Mouse (Mus musculus): ENCODE measurements around the gene Tomm20.
"Not testable (repeated sequence)": the region's sequence is repeated elsewhere in the genome, so short reads cannot be mapped to it uniquely, and the experiment has no call there.

Tomm20 gene

DNA sequence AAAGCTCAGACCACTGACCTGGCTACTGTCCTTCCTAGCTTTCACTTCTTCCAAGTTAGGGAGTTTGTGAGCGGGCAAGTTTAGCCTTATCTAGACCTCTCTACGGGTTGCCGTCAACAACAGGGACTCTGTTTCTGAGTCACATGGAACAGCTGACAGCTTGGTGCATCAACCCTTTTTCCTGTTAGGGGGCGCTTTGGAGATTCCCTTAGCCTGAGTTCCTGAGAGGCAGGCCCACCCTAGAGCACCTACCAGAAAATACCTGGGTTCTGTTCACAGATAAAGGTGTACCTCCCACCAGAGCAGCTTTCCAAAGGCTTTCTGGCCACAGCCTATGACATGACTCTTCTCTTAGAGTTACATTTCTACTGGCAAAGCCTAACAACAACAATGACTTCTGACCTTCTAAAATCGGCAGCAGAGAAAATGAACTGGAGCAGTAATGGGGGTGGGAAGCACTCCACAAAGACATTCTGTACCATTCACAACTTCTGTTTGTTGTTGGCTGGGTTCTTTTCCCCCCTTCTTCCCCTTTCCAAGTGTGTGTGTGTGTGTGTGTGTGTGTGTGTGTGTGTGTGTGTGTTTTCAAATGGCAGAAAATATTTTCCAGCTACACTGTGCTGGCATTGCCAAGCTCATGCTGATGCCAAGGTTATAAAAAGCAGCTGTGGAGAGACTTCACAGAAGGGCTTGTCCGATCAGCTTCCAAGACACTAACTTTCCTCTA is 28.3 kb downstream of the Tomm20 start:
- no peak for DNase-seq

DNA sequence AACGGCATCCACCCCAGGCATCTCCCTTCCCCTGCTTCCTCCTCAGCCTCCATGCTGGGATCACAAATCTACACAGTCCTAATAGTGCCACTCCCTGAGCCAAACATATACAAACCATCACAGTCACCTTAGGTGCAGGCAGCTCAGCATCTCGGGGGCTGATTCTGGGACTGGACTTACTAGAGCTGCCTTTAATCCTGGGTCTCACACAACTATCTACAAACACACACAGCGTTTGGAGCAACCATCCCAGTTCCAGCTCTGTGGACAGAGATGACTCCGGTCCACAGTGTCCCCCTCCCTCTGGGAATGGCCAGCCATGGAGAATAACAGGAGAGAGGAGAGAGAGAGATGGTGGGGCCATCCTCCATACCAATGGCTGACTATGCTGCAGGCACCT is 29.0 kb downstream of the Tomm20 start:
- DNase-seq: no peak

DNA sequence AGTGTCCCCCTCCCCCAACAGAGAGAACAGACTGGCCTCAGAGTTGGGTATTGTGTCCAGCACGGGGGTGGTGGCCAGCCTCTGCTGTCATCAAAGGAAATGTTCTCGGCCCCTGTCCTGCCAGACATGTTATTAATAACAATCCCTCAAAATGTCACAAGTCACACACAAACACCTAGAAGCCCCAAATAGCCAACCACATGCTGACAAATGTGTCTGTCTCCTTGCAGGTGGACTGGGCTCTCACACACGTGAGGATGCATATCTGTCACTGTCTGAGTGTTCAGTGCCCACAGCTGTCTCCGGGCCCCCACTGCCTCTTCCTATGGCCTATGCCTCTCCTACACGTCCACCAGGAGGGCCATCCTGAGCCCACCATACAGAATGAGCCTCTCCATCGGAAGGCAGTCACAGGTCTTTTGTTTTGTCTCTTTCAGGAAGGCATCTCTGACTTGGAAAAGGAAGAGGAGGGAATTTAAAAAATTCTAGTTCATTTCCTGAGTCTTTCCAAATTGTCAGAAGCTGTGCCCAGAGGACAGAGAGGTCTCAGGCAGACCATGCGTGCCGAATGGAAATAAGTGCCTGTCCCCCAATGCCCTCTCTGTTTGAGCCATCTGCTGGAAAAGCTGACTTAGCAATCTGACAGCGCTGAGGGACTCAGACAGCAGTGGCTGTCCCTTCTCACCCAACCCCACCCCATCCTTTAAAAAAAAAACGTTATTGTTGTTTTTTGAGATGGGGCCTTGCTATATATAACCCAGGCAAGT is 30.9 kb downstream of the Tomm20 start:
- no peak for DNase-seq

DNA sequence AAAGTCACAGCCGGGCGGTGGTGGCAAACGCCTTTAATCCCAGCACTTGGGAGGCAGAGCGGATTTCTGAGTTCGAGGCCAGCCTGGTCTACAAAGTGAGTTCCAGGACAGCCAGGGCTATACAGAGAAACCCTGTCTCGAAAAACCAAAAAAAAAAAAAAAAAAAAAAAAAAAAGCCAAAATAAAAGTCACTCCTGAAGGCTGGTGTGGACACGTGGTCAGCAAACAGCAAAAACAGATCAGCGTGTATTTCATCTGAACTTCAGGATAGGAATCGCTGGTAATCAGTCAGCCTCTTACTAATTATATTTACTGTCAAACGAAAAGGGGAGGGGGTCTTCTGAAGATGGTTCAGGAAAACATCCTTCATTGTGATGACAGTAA is 31.5 kb downstream of the Tomm20 start:
- DNase-seq: not testable (repeated sequence)

DNA sequence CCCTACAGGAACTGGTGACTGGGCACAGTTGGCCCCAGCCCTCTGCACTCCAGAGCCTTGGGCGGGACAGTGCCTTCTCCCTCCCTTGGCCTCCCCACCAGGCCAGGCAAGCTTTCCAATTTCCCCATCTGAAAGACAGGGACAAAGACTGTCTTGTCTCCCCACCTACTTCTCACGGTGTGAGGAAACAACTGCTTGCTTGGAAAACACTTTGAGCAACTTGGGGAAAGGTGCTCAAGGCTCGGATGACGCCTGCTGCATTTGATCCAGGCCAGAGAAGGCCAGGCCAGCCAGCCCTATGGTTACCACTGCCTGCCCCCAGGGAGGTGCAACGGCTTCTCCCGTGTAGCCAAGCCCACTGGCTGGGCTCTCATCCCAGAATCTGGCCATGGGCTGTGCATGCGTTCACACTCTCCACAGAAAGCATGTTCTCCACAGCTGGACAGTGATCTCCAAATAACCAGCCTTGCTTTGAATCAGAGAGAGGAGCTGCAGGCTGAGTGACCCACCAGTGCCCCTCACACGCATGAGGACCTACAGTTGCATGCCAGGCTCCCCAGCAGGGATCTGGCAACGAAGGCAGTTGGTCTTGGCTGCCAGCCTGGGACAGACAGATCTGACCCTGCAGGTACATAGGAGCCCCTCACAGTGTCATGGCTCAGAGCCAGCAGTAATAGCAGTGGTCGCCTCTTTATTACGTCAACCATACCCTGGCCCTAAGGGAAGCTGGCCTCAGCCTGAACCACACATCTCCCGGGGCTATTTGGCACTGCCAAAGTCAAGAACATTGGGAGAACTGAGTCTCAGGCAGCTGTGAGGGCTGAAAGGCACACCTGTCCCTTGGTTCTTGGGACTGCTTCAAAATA is 32.2 kb downstream of the Tomm20 start:
- DNase-seq: peak; percentile 64 to 73

DNA sequence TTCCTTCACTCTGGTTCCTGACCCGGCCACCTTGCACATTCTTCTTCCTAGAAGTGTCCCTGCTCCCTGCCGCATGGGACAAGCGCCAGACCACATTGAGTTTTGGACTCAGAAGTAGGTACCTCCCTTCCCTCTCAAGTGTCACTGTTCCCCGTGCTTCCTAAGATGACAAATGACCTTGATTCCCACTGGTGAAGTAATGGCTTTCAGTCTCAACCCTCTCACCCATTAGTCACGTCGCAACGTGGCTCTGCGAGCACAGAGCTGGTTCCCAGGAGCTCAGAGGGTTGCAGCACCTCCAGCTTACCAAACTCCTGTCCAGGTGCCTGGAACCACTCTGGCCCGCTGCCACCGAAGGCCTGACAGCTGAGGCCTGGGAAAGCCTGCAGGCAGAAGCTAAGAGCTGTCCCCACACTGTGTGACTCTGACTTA is 36.3 kb downstream of the Tomm20 start:
- DNase-seq: no peak

DNA sequence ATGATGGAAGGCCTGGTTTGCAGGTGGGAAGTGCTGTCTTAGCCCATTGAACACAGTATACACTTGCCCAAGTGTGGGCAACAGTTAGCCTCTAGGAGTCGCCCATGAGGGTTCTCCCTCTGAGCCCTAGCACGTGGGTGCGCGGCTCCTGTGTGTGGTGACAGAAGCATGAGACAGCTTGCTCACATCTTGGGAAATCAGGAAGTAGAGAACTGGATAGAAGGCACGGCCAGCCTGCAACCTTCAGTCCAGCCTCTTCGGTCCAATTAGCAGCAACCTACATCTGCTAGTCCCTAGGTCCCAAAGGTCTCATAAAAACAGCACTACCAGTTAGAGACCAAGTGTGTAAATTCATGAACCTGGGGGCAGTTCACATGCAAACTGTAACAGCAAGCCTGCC is 36.8 kb downstream of the Tomm20 start:
- DNase-seq: no peak

DNA sequence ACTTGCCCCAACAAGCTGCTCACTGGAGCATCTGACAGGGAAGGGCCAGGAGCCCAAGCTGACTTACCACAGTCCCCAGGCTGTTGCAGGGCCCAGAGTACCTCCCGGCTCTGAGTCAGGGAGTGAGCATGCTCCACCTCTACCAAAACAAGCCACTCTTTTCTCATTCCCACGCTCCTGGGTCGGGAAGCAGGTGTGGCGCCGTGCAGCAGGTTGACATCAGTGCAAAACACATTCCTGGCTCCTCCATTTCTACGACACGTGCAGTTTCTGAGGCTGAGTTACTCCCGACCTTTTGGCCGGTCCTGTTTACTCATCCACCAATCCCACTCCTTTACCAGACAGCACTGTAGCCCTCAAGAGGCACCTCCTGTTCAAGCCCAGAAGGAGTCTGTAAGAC is 37.7 kb downstream of the Tomm20 start:
- DNase-seq: no peak

DNA sequence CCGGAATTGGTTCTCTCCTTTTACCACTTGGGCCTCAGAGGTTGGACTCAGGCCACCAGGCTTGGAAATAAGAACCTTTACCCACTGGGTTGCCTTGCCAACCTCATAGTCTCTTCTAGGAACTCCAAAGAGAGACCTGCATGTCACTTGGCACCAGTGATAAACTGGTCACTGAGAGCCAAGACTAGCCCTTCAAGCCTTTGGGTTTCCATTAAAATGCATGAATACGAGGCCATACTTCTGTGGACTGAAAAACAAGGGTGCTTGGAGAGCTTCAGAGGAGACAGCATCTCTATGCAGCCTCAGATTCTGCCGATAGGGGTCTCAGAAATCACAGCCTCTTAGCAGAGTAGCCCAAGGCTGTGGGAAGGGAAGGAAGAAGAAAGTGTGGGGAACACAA is 38.3 kb downstream of the Tomm20 start:
- DNase-seq: no peak

DNA sequence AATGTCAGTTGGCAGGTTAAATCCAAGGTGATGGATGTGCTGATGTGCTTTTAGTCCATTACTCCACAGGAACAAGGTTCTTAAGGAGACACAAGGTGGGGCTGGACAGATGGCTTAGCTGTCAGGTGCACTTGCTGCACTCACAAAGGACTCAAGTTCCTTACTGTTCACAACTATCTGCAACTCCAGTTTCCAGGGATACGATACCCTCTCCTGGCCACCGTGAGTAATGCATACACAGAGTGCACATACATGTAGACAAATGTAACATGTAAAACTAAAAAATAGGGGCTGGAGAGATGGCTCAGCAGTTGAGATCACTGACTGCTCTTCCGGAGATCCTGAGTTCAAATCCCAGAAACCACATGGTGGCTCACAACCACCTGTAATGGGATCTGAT is 40.3 kb downstream of the Tomm20 start:
- DNase-seq: no peak

DNA sequence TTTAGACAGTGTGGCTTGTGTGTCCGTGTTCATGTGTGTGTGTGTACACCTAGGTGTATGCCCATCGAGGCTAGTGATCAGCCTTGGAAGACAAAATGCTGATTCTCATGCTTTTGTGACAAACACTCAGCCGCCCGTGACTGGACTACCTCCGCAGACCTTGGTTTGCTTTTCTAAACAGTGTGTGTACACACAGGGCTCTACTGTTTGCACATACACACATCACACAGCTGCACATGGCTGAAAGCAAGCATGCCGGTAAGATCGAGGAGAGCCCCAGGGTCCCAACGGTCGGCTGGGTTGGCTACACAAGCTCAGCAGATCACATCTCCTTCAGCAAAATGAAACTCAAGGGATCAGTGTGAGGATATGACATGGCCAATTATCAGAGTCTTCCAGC is 41.7 kb downstream of the Tomm20 start:
- DNase-seq: no peak

DNA sequence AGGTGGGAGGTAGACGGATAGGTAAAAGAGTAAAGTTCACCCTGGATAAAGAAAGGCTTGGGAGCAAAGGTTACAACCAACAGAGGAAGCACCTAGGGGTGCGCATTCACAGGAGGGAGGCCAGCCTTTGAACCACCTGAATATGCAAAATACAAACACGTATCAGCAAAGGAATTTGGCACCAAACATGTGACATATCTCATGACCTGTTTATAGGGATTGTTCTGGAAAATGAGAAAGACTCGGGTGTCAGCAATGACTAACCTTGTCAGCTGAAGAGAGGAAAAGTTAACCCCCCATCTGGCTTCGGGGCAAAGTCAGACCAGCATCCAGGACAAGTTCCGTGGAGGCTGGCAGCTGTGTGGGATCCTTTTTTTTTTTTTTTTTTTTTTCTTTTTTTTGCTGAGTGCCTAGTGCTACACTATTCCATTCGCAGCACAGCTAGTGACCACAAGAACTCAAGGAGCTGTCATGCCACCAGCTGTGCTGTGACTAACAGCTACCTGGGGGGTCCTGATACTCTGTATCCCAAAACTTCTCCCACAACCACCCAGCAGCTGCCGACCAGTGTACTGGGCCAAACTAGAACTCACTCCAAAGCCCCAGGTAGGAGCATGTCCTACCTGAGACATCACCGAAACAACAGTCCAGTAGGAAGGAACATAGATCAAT is 42.3 kb downstream of the Tomm20 start:
- no peak for DNase-seq

DNA sequence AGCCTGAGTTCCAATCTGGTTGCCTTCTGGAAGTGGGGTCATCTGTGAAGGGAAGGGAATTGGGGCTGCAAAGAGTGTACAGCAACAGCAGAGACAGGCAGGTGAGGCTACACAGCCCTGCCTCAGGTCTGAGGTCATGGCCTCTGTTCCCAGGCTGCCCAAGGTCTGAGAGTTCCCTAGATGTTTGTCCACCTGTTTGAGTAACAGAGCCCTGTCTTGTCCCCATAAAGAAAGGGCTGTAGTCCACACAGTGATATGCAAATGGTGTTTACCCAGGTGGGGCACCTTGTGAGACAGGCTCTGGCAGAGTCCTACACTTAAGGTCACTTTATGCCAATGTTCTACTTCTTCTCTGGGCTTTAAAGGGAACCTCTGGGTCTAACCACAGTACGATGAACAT is 44.0 kb downstream of the Tomm20 start:
- DNase-seq: no peak

DNA sequence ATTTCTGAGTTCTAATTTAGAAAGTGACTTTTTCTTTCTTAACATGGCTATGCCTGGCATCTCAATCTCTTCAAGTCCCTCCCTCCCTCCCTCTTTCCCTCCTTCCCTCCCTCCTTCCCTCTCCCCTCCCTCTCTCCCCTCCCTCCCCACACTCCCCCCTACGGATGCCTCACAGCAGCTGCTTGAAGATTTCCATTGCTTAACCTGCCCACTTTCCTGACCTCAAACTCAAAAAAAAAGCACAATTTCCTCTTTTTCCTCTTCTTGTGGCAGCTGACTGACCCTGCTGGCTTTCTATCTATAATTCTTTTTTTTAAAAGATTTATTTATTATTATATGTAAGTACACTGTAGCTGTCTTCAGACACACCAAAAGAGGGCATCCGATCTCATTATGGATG is 44.6 kb downstream of the Tomm20 start:
- DNase-seq: no peak

DNA sequence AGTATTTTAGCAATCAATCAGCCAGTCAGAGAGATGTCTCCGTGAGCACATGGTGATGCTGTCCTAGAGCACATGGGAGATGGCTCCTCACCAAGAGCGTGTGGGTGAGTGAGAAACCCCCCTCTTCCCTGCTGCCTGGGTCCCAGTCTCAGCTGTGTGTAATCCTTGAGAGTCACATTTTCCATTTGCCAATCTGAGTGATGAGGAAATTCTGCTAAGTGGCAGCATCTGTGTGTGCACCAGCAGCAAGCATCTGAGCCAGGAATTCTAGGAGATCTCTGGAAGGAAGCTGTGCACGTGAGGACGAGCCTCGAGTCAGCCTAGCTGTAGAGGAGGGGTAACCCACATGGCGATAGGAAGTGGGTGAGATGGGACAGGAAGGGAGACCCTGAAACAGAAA is 50.5 kb downstream of the Tomm20 start:
- DNase-seq: no peak

DNA sequence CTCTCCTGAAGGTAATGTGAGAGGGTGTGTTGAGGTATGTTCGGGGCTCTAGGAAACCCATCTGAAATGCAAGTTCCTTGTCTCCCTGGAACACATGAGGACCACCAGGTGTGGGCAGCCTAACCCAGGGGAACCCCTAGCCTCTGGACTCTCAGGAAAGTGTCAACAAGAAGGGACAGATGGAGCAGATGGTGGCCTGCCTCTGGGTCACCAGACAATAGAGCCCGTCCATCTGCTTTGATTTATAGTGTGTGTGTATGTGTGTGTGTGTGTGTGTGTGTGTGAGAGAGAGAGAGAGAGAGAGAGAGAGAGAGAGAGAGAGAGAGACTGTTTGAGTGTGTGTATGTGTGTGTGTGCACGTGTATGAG is 58.0 kb downstream of the Tomm20 start:
- DNase-seq: peak in 1 of 2 experiments; percentile 10

DNA sequence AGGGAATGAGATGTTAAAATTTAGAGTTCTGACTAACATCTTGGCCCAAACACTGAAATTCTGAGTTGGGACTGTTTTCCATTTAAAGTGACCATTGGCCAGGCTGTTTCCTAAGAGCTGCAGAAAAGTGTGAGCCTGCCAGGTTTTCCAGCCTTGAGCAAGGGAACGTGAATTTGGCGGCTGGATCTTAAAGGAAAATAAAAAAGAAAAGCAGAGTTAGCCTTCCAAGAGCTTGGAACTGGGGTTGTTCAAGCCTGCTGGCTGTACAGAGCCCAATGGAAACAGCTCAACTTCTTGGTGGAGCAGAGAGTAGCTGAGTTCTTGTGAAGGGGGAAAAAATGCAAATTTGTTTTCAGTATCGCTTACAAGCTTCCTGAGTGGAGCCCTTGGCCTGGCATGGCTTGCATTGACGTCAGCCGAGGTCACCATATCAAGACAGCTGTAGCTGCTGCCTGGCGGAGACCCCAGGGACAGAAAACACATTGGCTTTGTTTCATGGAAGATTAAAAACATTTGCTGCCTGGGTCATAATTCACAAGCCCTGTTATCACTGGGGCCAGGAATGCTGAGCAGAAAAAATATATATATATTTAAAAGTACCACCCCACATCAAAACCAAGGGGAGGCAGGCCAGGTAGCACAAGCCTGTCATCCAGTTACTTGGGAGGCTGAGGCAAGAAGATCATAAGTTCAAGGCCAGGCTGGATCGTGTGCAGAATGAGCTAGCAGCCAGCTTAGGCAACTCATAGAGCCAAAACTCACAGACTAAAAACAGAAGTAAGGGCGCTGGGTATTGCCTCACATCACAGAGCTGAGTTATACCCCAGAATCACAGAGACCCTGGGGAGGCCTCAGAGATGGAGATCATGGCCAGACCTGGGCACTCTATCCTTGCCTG is 58.7 kb downstream of the Tomm20 start:
- DNase-seq: no peak

DNA sequence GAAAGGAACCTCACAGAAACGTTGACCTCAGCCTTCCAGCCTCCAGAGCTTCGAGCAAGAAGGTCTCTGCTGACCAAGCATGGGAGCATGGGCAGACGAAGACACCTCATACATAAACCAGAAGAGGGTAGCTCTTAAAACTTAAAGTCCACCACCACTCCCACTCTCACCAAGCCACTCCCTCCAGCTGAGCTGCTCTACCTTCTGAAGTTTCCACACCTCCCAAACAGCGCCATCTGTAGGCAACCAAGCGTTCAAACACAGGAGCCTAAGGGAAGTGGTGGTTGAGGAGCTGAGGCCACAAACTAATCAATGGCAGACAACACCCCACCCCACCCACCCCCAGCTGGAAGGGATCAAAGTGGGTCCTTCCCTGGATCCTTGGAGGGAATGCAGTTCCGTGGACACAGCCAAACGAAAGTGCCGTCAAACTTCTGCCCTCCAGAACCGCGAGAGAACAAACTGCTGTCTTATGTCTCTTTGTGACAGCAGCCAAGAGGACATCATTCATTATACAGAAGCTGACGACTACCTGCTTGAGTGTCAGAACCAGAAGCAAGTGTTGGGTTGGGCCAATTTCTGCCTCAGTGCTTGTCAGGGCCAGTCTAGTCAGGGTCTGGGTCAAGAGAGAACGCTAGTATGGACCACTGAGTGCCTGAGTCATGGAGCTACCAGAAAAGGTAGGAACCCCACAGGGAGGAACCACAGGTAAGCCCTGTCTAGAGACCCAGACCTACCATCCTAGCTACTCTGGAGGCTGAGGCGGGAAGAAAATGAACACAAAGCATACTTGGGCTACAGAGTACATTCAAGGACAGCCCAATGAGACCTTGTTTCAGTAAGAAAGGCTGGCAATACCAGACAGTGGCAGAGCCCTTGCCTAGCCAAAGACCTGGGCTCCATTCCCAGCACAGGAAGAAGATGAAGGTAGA is 59.8 kb downstream of the Tomm20 start:
- peak in 1 of 2 experiments; percentile 15 for DNase-seq

DNA sequence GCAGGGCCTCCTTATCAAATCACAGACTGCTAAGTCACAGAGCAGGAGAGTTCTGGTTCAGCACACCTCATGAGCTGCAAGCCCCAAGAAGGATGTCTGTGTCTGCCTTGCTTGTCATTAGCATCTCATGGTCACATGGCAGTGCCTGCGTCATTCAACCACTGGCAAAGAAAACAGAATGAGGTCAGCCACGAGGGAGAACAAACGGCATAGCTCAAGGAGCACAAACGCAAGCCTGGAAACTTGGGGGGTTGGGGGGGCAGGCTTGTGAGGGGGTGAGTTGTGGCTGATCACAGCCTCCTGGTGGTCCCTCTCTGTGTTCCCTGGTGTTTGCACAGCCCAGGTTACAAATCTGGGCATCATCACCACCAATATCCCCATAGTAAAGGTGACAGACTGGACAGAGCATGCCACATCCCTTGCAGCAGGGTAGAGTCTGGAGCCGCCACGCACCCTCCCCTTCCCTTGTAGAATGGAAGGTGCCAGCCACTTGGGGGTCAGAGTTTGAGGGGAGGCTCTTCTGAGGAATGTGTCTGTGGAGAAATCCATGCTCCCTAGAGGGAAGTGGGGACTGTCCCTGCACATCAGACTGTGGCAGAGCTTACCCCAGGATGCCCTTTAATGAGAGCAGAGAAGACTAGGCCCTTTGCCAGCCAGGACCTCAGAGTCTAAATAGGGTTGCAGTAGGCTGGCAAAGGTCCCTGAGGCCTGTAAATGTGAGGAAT is 61.3 kb downstream of the Tomm20 start:
- peak; percentile 29 to 32 for DNase-seq

DNA sequence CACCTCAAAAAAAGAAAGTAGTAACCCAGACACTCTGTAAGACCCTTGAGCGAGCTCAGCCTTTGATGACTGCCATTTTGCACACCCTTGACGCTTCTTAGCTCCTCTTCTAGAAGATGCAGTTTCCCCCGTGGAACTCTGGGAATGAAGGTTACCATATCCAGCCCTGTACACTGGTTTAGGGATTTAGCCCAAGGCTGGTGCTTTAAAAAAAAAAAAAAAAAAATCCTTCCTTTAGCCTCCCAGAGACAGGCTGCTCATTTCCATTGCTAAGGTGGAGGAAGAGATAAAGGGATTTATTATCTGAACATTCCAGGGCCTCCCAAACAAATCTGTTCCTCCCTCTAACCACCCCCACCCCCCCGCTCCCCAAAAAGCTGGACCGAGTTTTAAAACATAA is 61.9 kb downstream of the Tomm20 start:
- no peak for DNase-seq

All from cerebellum, postnatal 36 days (tissue).